Mouse (Mus musculus) MEL (cell line): ENCODE data around the gene Wiz. TPM values are rescaled to one million over a fixed set of nuclear protein-coding genes. Genes with fewer than 3 reads are reported as not detected.

Experiments used
- DNase-seq: peaks from one replicate; pipeline ENCODE4 v3.0.0; 2011; ENCODE audit warnings: low read depth, low spot score
- H3K27ac ChIP-seq: 2 replicates; pipeline ENCODE4 v1.5.1; 2012; ENCODE audit warnings: low read depth, mild to moderate bottlenecking, control low read depth, low read length, moderate library complexity; ENCODE audit not compliant: control insufficient read depth
- H3K27me3 ChIP-seq, 2 experiments: fragments of 150-350 bp in 1 of 2; sonication (generic) in 1 of 2; 2 replicates each; pipeline ENCODE4 v1.6.1; 2012; ENCODE audit warnings: low read length in 2 of 2, mild to moderate bottlenecking in 2 of 2, improper control_type of control experiment in 1 of 2, moderate library complexity in 1 of 2; ENCODE audit not compliant: insufficient read depth in 2 of 2, control insufficient read depth in 1 of 2
- H3K36me3 ChIP-seq, 2 experiments: 2 replicates each; pipeline ENCODE4 v1.6.1; 2012 to 2014; ENCODE audit warnings: low read length in 2 of 2, improper control_type of control experiment in 1 of 2, inconsistent platforms in 1 of 2, mild to moderate bottlenecking in 1 of 2; ENCODE audit not compliant: insufficient read depth in 2 of 2, control insufficient read depth in 1 of 2
- H3K4me1 ChIP-seq, 2 experiments: fragments of 150-350 bp in 1 of 2; sonication (generic) in 1 of 2; 2 replicates each; pipeline ENCODE4 v1.6.1; 2012; ENCODE audit warnings: low read length in 2 of 2, improper control_type of control experiment in 1 of 2, mild to moderate bottlenecking in 1 of 2; ENCODE audit not compliant: insufficient read depth in 2 of 2, control insufficient read depth in 1 of 2
- H3K4me3 ChIP-seq, 2 experiments: fragments of 150-350 bp in 1 of 2; sonication (generic) in 1 of 2; 2 replicates each; pipeline ENCODE4 v1.5.1; 2012; ENCODE audit warnings: low read depth in 2 of 2, low read length in 2 of 2, mild to moderate bottlenecking in 2 of 2, moderate library complexity in 2 of 2, control low read depth in 1 of 2, improper control_type of control experiment in 1 of 2; ENCODE audit not compliant: control insufficient read depth in 1 of 2, insufficient read depth in 1 of 2
- H3K79me2 ChIP-seq: 2 replicates; pipeline ENCODE4 v1.6.1; 2012; ENCODE audit warnings: mild to moderate bottlenecking, low read length, moderate library complexity; ENCODE audit not compliant: control insufficient read depth, poor library complexity, insufficient read depth
- H3K9ac ChIP-seq: 2 replicates; pipeline ENCODE4 v1.6.1; 2012; ENCODE audit warnings: low read depth, mild to moderate bottlenecking, control low read depth, low read length, moderate library complexity; ENCODE audit not compliant: control insufficient read depth, poor library complexity, severe bottlenecking
- H3K9me3 ChIP-seq: fragments of 150-350 bp; sonication (generic); replicated peaks from 2 replicates; pipeline ENCODE4 v1.6.1; 2012; ENCODE audit warnings: mild to moderate bottlenecking, low read length, improper control_type of control experiment, moderate library complexity; ENCODE audit not compliant: insufficient read depth
- BHLHE40 ChIP-seq: IDR thresholded peaks from 2 replicates; pipeline ENCODE4 v1.6.1; 2012; ENCODE audit warnings: low read depth, mild to moderate bottlenecking, inconsistent platforms, low read length, improper control_type of control experiment, borderline replicate concordance
- CTCF ChIP-seq, 3 experiments: IDR thresholded peaks in 2 of 3; conservative IDR thresholded peaks in 1 of 3; 2 replicates each; pipeline ENCODE4 v1.5.1; 2011 to 2012; ENCODE audit warnings: low read length in 3 of 3, low read depth in 2 of 3, mild to moderate bottlenecking in 2 of 3, improper control_type of control experiment in 1 of 3, inconsistent platforms in 1 of 3, mixed read lengths in 1 of 3, moderate library complexity in 1 of 3; ENCODE audit not compliant: control insufficient read depth in 1 of 3, insufficient read depth in 1 of 3, poor library complexity in 1 of 3, severe bottlenecking in 1 of 3
- ELF1 ChIP-seq: IDR thresholded peaks from 2 replicates; pipeline ENCODE4 v1.6.1; 2014; ENCODE audit warnings: low read depth, mild to moderate bottlenecking, inconsistent platforms, low read length, improper control_type of control experiment, moderate library complexity
- EP300 ChIP-seq, 2 experiments: IDR thresholded peaks; 2 replicates each; pipeline ENCODE4 v1.6.1; 2011; ENCODE audit warnings: improper control_type of control experiment in 2 of 2, low read length in 2 of 2, low read depth in 1 of 2, mild to moderate bottlenecking in 1 of 2
- ETS1 ChIP-seq: IDR thresholded peaks from 2 replicates; pipeline ENCODE4 v1.6.1; 2012; ENCODE audit warnings: low read depth, mild to moderate bottlenecking, inconsistent platforms, low read length, improper control_type of control experiment, moderate library complexity
- GABPA ChIP-seq: IDR thresholded peaks from 2 replicates; pipeline ENCODE4 v1.6.1; 2012; ENCODE audit warnings: low read depth, mild to moderate bottlenecking, inconsistent platforms, low read length, improper control_type of control experiment, moderate library complexity
- GATA1 ChIP-seq: IDR thresholded peaks from 2 replicates; pipeline ENCODE4 v1.6.1; 2011; ENCODE audit warnings: low read depth, low read length, improper control_type of control experiment
- MAFK ChIP-seq: IDR thresholded peaks from 2 replicates; pipeline ENCODE4 v1.6.1; 2011; ENCODE audit warnings: low read depth, mild to moderate bottlenecking, low read length, improper control_type of control experiment, borderline replicate concordance
- MAX ChIP-seq: IDR thresholded peaks from 2 replicates; pipeline ENCODE4 v1.6.1; 2011; ENCODE audit warnings: low read length, improper control_type of control experiment
- MEF2A ChIP-seq: IDR thresholded peaks from 2 replicates; pipeline ENCODE4 v1.6.1; 2014; ENCODE audit warnings: low read depth, mild to moderate bottlenecking, inconsistent platforms, low read length, improper control_type of control experiment; ENCODE audit not compliant: poor library complexity, insufficient replicate concordance, severe bottlenecking; ENCODE audit errors: extremely low read depth
- MXI1 ChIP-seq: IDR thresholded peaks from 2 replicates; pipeline ENCODE4 v1.6.1; 2011; ENCODE audit warnings: mild to moderate bottlenecking, low read depth, low read length, improper control_type of control experiment
- MYB ChIP-seq: IDR thresholded peaks from 2 replicates; pipeline ENCODE4 v1.6.1; 2011; ENCODE audit warnings: mild to moderate bottlenecking, low read depth, low read length, improper control_type of control experiment
- MYC ChIP-seq: IDR thresholded peaks from 2 replicates; pipeline ENCODE4 v1.6.1; 2011; ENCODE audit warnings: low read depth, mild to moderate bottlenecking, low read length, improper control_type of control experiment, moderate library complexity
- NELFE ChIP-seq: IDR thresholded peaks from 2 replicates; pipeline ENCODE4 v1.6.1; 2011; ENCODE audit warnings: low read depth, low read length, improper control_type of control experiment
- POLR2A ChIP-seq, 2 experiments: IDR thresholded peaks; 2 replicates each; pipeline ENCODE4 v1.6.1; 2011 to 2012; ENCODE audit warnings: low read length in 2 of 2, mild to moderate bottlenecking in 2 of 2, control low read depth in 1 of 2, improper control_type of control experiment in 1 of 2, low read depth in 1 of 2, moderate library complexity in 1 of 2; ENCODE audit not compliant: control insufficient read depth in 1 of 2, insufficient read depth in 1 of 2, poor library complexity in 1 of 2
- POLR2AphosphoS5 ChIP-seq: IDR thresholded peaks from 2 replicates; pipeline ENCODE4 v1.6.1; 2012; ENCODE audit warnings: low read depth, borderline replicate concordance, mild to moderate bottlenecking, inconsistent platforms, low read length, moderate library complexity, mixed read lengths
- RCOR1 ChIP-seq: IDR thresholded peaks from 2 replicates; pipeline ENCODE4 v1.6.1; 2012; ENCODE audit warnings: low read depth, mild to moderate bottlenecking, inconsistent platforms, low read length, improper control_type of control experiment
- SIN3A ChIP-seq: IDR thresholded peaks from 2 replicates; pipeline ENCODE4 v1.6.1; 2012; ENCODE audit warnings: low read length, improper control_type of control experiment, inconsistent platforms
- USF2 ChIP-seq, 2 experiments: IDR thresholded peaks; 2 replicates each; pipeline ENCODE4 v1.6.1; 2011 to 2012; ENCODE audit warnings: improper control_type of control experiment in 2 of 2, low read length in 2 of 2, borderline replicate concordance in 1 of 2, inconsistent platforms in 1 of 2, low read depth in 1 of 2, mild to moderate bottlenecking in 1 of 2; ENCODE audit not compliant: insufficient read depth in 1 of 2
- ZMIZ1 ChIP-seq: IDR thresholded peaks from 2 replicates; pipeline ENCODE4 v1.6.1; 2012; ENCODE audit warnings: low read depth, mild to moderate bottlenecking, inconsistent platforms, low read length, improper control_type of control experiment, moderate library complexity
- ZNF384 ChIP-seq: IDR thresholded peaks from 2 replicates; pipeline ENCODE4 v1.6.1; 2012; ENCODE audit warnings: low read depth, mild to moderate bottlenecking, inconsistent platforms, low read length, improper control_type of control experiment
- polyA plus RNA-seq, 2 experiments: library from polyadenylated mRNA; stranded (reverse) in 1 of 2; unstranded in 1 of 2; fragments of >175 nt in 1 of 2; fragments of >200 nt in 1 of 2; gene quantifications; 2 replicates each; pipeline versions ENCODE4 v1.2.1 to v1.2.4; 2012; ENCODE audit warnings: low replicate concordance in 2 of 2, low read depth in 1 of 2; ENCODE audit not compliant: insufficient read length in 2 of 2, insufficient read depth in 1 of 2, missing spikeins in 1 of 2
- total RNA-seq: library from RNA; depleted of rRNA; stranded (reverse); fragments of 300-350 nt; gene quantifications from 2 replicates; pipeline ENCODE4 v1.2.3, GENCODE M21; 2012

Wiz gene
- total and polyA plus RNA-seq, 3 experiments = 4.4 to 44.1 TPM; not detected in 1

GRCm38 (mm10) chr17:32388370-32389100, 704 bp downstream of the Wiz start:
- H3K27ac ChIP-seq = no peak overlapping the region
- peak; percentile 24 for DNase-seq

GRCm38 (mm10) chr17:32387986-32388369, 1.3 kb downstream of the Wiz start:
- Histone ChIP-seq H3K27me3 (no peaks in the 10 kb centered on the region), H3K9ac (no peak overlapping the region), H3K36me3 (no peaks in the 10 kb centered on the region), H3K4me1 (peaks cover 0 to 6% of the 10 kb centered on the region in 2 experiments; a peak in 1 of 4 replicates), H3K27ac (no peak overlapping the region)
- DNase-seq = peak; percentile 4
- TF ChIP-seq POLR2A (IDR thresholded peaks at IDR 0.05; ENCODE audit: control insufficient read depth in 1 of 2, insufficient read depth in 1 of 2, low read depth in 1 of 2, low read length in 2 of 2, poor library complexity in 1 of 2) (no peak), POLR2AphosphoS5 (no peak), MAX (no peak), SIN3A (no peak), GABPA (no peak), MYC (no peak), BHLHE40 (no peak), MYB (no peak), CTCF (IDR thresholded peaks at IDR 0.05 in 2 of 3, conservative IDR thresholded peaks at IDR 0.05 in 1 of 3; ENCODE audit: control insufficient read depth in 1 of 3, insufficient read depth in 1 of 3, low read depth in 2 of 3, low read length in 3 of 3, poor library complexity in 1 of 3, severe bottlenecking in 1 of 3) (no peak), USF2 (IDR thresholded peaks at IDR 0.05; ENCODE audit: borderline replicate concordance in 1 of 2, insufficient read depth in 1 of 2, low read depth in 1 of 2, low read length in 2 of 2) (no peak), RCOR1 (no peak), ELF1 (no peak), MXI1 (no peak), EP300 (IDR thresholded peaks at IDR 0.05; ENCODE audit: low read depth in 1 of 2, low read length in 2 of 2) (no peak), ZNF384 (no peak), MAFK (no peak), NELFE (no peak), GATA1 (no peak), ETS1 (no peak)
- TF ChIP-seq, all 39 proteins: peak for 0
- Histone ChIP-seq H3K9me3 (no peaks in the 10 kb centered on the region), H3K4me3 (no peak overlapping the region; a peak in 1 of 4 replicates), H3K79me2 (no peaks in the 10 kb centered on the region; the same call in 1 of the 2 replicates)

More at GRCm38 (mm10) chr17:32388370-32389100, 704 bp downstream of the Wiz start:
- H3K9me3 ChIP-seq = no peaks in the 10 kb centered on the region
- H3K9ac ChIP-seq = peak overlapping the region; percentile 71
- H3K4me1 ChIP-seq = peaks cover 0 to 6% of the 10 kb centered on the region in 2 experiments; a peak in 1 of 4 replicates
- no peaks in the 10 kb centered on the region for H3K27me3 ChIP-seq
- no peaks in the 10 kb centered on the region; the same call in 1 of the 2 replicates for H3K79me2 ChIP-seq
- TF ChIP-seq MYC = no peak
- no peak for TF ChIP-seq POLR2A (IDR thresholded peaks at IDR 0.05; ENCODE audit: control insufficient read depth in 1 of 2, insufficient read depth in 1 of 2, low read depth in 1 of 2, low read length in 2 of 2, poor library complexity in 1 of 2)
- TF ChIP-seq ZMIZ1 = no peak
- TF ChIP-seq GABPA = no peak
- TF ChIP-seq MEF2A = no peak
- TF ChIP-seq NELFE = no peak
- no peaks in the 10 kb centered on the region for H3K36me3 ChIP-seq
- peak overlapping the region; percentile 81 to 96 for H3K4me3 ChIP-seq
